Comparison of ENCODE assay signal across 15 mouse cellular contexts in the genomic region with DNA sequence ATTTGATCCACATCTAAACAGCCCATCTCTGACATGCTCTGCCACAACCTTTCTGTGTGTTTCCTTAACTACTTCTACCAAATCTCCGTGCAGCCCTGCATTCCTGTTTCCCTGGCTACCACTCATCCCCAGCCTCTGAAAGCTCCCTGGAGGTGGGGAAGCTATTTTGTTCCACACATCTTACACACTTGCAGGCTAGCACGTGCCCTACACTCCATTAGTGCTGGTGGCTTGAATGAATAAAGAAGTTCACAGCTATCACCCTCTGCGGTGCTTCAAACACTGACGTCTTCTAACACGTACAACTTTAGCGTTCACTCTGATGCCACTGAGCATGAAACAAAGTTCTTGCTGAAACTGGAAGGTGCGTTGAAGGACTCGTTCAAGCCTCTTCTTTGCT.
A peak's percentile ranks its signal among the peaks of the same experiment; 100 is the strongest.
DNase-seq lines count a peak whose midpoint lies in the region.
"Had no signal": no experiment of that assay in that cellular context is flagged by ENCODE, and none has a peak within 500 bp of the region (broad histone marks: within the 10 kb centered on the region; RNA-seq: fewer than 3 reads in every experiment).

No protein-coding gene starts in this region.

- DNase-seq in heart, adult 11 months, result peak; percentile 58
- DNase-seq in heart, adult 18-20 months, result no peak
- DNase-seq in right cerebral cortex, postnatal 10 days (ENCODE audit: low spot score in 2 of 2), result peak; percentile 32 to 36
- DNase-seq in right cerebral cortex, postnatal 36 days (ENCODE audit: low spot score in 2 of 2), result no peak
- DNase-seq in lung, postnatal 36 days, result no peak
- DNase-seq: adrenal gland, adult 2 months; adrenal gland, postnatal 10 days; adrenal gland, postnatal 25 days; B cell, adult 2 months; cerebellum, adult 11-12 months; cerebellum, adult 2 months; cerebellum, adult 9-10 months; cerebellum, postnatal 10 days; cerebellum, postnatal 25 days; forebrain, postnatal 0 days had no signal

Comparison
In these comparisons a context has a peak if more than half of its experiments do, and no peak if none do; other contexts are left out.
1. DNase-seq: peak in heart, adult 11 months (single experiment) and right cerebral cortex, postnatal 10 days (2 of 2); none in heart, adult 18-20 months (0 of 2), right cerebral cortex, postnatal 36 days (0 of 2) and lung, postnatal 36 days (single experiment).